Mouse (Mus musculus) thymus, postnatal 0 days (tissue): ENCODE measurements at regions not wholly inside any gene's neighbourhood (a gene's known extent, or its start where the extent isn't known, plus 50 kb on each side); places are given as distances from the start of the nearest gene placed in this dataset.

Source experiments
- DNase-seq: peaks from one replicate; pipeline ENCODE4 v3.0.0-alpha.2; 2015; ENCODE audit warnings: low spot score

- no peak for DNase-seq
Measured at GRCm38 (mm10) chr15:51551216-51551775, 2333.4 kb upstream of the Gm7489 start.

GRCm38 (mm10) chr15:51558215-51558614 is 2326.5 kb upstream of the Gm7489 start:
- no peak for DNase-seq

- DNase-seq: no peak
Measured at GRCm38 (mm10) chr15:51565543-51565942, 2319.2 kb upstream of the Gm7489 start.

GRCm38 (mm10) chr15:51570631-51571030 is 2314.1 kb upstream of the Gm7489 start:
- DNase-seq: no peak

- DNase-seq: no peak
Measured at GRCm38 (mm10) chr15:51574538-51575105, 2310.1 kb upstream of the Gm7489 start.

- DNase-seq: no peak
Measured at GRCm38 (mm10) chr15:51583636-51584035, 2301.1 kb upstream of the Gm7489 start.

- DNase-seq: no peak
Measured at GRCm38 (mm10) chr15:51586146-51586545, 2298.6 kb upstream of the Gm7489 start.

- no peak for DNase-seq
Measured at GRCm38 (mm10) chr15:51591406-51592068, 2293.2 kb upstream of the Gm7489 start.

- no peak for DNase-seq
Measured at GRCm38 (mm10) chr15:51592069-51592435, 2292.7 kb upstream of the Gm7489 start.

- DNase-seq: no peak
Measured at GRCm38 (mm10) chr15:51592511-51593498, 2291.9 kb upstream of the Gm7489 start.

GRCm38 (mm10) chr15:51594060-51594459 is 2290.6 kb upstream of the Gm7489 start:
- DNase-seq: no peak

GRCm38 (mm10) chr15:51595655-51596054 is 2289.1 kb upstream of the Gm7489 start:
- no peak for DNase-seq

- DNase-seq: no peak
Measured at GRCm38 (mm10) chr15:51597841-51598240, 2286.9 kb upstream of the Gm7489 start.

GRCm38 (mm10) chr15:51601128-51601855 is 2283.4 kb upstream of the Gm7489 start:
- no peak for DNase-seq

- DNase-seq: no peak
Measured at GRCm38 (mm10) chr15:51621455-51621854, 2263.3 kb upstream of the Gm7489 start.

GRCm38 (mm10) chr15:51627463-51627862 is 2257.2 kb upstream of the Gm7489 start:
- no peak for DNase-seq

- no peak for DNase-seq
Measured at GRCm38 (mm10) chr15:51628518-51628917, 2256.2 kb upstream of the Gm7489 start.

GRCm38 (mm10) chr15:51631881-51632280 is 2252.8 kb upstream of the Gm7489 start:
- no peak for DNase-seq

GRCm38 (mm10) chr15:51633068-51633467 is 2251.6 kb upstream of the Gm7489 start:
- DNase-seq: no peak

- no peak for DNase-seq
Measured at GRCm38 (mm10) chr15:51634726-51635125, 2250.0 kb upstream of the Gm7489 start.
